Mouse (Mus musculus): ENCODE results near the gene Lrch1. TPM values are rescaled to one million over a fixed set of nuclear protein-coding genes. Genes with fewer than 3 reads are reported as not detected.

Gene Lrch1
- total RNA-seq, 1 experiment from 2014 or later: 21.4 TPM

DNA sequence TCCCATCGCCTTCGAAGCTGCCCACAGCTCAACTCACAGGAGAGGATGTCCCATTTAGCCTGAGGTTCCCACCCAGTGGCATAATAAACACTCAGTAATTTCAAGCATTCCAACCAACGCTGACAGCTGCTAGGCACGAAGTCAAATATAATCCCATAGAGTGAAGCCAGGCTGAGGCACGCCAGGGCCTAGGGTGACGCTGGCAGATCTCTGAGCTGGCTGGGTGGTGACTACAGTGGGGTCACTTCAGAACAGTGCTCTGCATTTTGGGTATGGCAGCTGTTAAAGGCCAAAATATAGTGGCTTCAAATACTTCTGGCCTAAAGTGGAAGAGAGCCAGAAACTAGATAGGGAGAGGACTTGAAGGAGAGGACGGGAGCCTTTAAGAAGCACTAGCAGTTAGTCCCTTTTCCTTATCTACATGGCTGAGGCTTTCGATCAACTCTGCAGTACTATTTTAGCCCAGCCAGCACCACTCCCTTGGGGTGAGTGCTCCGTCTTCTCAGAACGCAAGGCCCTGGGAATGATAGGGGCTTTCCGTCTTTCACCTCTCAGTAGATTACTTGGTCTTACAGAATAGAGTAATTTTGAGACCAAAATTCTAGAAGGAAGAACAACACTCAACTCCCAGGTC, 127.4 kb downstream of the Lrch1 start:
- peak in 1 of 2 experiments; percentile 42; a peak in 2 of 4 replicates for ATAC-seq (replicated peaks in 1 of 2; ENCODE audit: insufficient read depth in 1 of 2, low FRiP score in 2 of 2, low TSS enrichment in 1 of 2, low read depth in 1 of 2, poor library complexity in 2 of 2, severe bottlenecking in 2 of 2)

DNA sequence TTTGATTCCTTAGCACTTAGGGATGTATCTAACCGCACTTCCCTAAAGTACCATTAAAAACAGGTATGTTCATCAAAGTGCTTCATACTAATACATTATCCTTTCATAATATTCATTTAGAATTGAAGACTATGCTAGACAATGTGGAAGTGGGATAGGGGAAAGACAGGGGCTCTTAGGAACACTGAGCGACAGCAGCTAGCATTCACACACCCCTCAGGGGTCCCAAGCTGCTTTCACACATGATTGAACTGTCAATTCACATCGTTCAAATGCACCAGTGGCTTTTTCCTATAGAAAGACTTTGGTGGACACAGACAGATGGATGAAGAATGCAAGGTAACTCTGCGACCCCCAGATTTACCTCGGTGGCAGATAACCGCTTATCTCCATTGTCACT, 131.0 kb downstream of the Lrch1 start:
- no peak for ATAC-seq (replicated peaks in 1 of 2; ENCODE audit: insufficient read depth in 1 of 2, low FRiP score in 2 of 2, low TSS enrichment in 1 of 2, low read depth in 1 of 2, poor library complexity in 2 of 2, severe bottlenecking in 2 of 2)

- ATAC-seq (replicated peaks in 1 of 2; ENCODE audit: insufficient read depth in 1 of 2, low FRiP score in 2 of 2, low TSS enrichment in 1 of 2, low read depth in 1 of 2, poor library complexity in 2 of 2, severe bottlenecking in 2 of 2): no peak
Observed at GRCm38 (mm10) chr14:74814848-74815789, 132.6 kb downstream of the Lrch1 start.

- no peak for ATAC-seq (replicated peaks in 1 of 2; ENCODE audit: insufficient read depth in 1 of 2, low FRiP score in 2 of 2, low TSS enrichment in 1 of 2, low read depth in 1 of 2, poor library complexity in 2 of 2, severe bottlenecking in 2 of 2)
Observed at GRCm38 (mm10) chr14:74811617-74812016, 136.1 kb downstream of the Lrch1 start.

GRCm38 (mm10) chr14:74801961-74802360, 145.7 kb downstream of the Lrch1 start:
- ATAC-seq (replicated peaks in 1 of 2; ENCODE audit: insufficient read depth in 1 of 2, low FRiP score in 2 of 2, low TSS enrichment in 1 of 2, low read depth in 1 of 2, poor library complexity in 2 of 2, severe bottlenecking in 2 of 2): no peak

DNA sequence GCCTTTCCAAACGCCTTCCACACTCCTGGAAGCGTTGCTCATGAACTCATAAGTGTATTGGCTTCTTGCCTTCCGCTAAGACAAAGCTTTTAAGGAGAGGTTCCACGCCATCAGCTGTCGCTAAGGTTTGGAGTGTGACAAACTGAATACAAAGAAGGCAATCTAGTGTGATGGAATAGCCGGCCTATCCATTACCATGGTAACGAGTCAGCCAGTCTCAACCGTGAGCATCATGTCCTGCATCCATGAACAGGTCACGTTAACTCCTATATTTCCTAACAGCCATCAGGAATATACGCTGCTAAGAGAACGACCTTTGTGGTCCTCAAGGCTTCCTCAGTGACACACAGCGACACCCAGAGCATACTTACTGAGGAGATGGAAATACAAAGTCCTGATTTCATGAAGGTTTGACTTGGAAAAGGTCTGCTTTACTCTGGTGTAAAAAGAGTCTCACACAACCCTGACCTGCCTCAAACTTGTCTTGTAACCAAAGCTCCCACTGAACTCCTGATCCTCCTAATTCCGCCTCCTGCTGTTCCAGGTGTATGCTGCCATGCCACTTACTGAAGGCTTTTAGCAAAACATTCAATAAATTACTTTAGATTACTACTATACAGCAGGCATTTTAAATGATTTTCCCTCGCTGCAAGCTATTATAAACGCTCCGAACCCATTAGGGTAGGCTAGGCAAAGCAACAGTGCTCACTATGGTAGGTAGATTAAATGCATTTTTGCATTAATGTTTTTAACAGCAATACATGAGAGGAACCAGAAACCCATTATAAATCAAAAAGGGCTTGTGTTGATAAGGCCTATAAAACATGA, 149.4 kb downstream of the Lrch1 start:
- ATAC-seq (replicated peaks in 1 of 2; ENCODE audit: insufficient read depth in 1 of 2, low FRiP score in 2 of 2, low TSS enrichment in 1 of 2, low read depth in 1 of 2, poor library complexity in 2 of 2, severe bottlenecking in 2 of 2): no peak

GRCm38 (mm10) chr14:74797386-74798062, 150.2 kb downstream of the Lrch1 start:
- ATAC-seq (replicated peaks in 1 of 2; ENCODE audit: insufficient read depth in 1 of 2, low FRiP score in 2 of 2, low TSS enrichment in 1 of 2, low read depth in 1 of 2, poor library complexity in 2 of 2, severe bottlenecking in 2 of 2): peak; percentile 37 to 74; a peak in 2 of 4 replicates

DNA sequence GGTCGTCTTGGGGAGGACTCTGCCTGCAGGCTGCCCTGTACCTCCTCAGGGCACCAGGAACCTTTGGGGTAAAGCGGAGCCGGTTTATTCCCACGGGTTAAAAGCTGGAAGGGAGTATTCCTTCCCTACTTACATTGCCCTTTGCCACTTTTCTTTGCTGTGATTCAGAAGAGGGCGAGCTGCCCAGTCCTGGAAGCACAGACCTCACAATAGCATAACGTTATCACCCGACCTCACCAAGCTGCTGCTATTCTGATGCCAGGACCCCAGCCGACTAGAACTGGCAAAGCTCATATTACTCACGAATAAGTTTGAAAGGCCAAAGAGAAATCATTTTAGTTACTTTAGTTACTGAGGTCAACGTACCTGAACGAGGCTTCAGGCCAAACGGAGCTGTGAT, 152.7 kb downstream of the Lrch1 start:
- no peak for ATAC-seq (replicated peaks in 1 of 2; ENCODE audit: insufficient read depth in 1 of 2, low FRiP score in 2 of 2, low TSS enrichment in 1 of 2, low read depth in 1 of 2, poor library complexity in 2 of 2, severe bottlenecking in 2 of 2)

DNA sequence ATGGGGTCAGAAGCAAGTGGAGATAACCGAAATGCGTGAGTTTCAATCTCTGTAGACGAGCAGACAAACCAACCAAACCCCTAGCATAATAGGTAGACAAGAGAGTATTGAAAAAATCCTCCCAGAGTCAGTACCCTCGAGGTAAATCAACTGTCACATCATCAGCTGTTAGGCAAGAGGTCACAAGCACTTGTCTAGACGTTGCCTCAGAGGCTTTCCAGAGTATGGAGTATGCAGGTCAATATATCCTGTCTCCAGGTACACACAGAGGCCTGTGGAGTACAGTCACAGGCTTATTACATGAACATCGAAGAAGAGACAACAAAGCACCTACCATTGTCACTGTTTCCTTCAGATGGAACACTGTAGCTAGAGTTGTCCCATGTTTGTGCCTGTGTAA, 154.9 kb downstream of the Lrch1 start:
- no peak for ATAC-seq (replicated peaks in 1 of 2; ENCODE audit: insufficient read depth in 1 of 2, low FRiP score in 2 of 2, low TSS enrichment in 1 of 2, low read depth in 1 of 2, poor library complexity in 2 of 2, severe bottlenecking in 2 of 2)

- ATAC-seq (replicated peaks in 1 of 2; ENCODE audit: insufficient read depth in 1 of 2, low FRiP score in 2 of 2, low TSS enrichment in 1 of 2, low read depth in 1 of 2, poor library complexity in 2 of 2, severe bottlenecking in 2 of 2): no peak
Observed at GRCm38 (mm10) chr14:74790535-74790934, 157.1 kb downstream of the Lrch1 start.

DNA sequence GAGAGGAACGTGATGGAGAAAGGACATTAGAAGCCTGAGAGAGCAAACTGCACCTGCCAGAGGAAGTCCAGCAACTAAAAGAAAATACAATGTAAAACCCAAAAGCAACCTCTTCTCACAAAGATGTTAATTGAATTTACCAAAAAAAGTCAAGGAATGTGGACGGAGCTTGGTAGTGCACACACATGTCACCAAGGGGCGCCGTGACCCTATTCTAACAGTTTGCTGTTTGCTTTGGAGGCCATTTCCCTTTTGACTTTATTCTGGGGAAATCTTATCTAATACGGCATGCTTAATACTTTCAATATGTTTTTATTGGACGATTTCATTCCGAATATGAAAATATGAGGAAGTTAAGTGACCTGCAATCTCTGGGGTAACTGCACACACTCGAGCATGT, 158.9 kb downstream of the Lrch1 start:
- no peak for ATAC-seq (replicated peaks in 1 of 2; ENCODE audit: insufficient read depth in 1 of 2, low FRiP score in 2 of 2, low TSS enrichment in 1 of 2, low read depth in 1 of 2, poor library complexity in 2 of 2, severe bottlenecking in 2 of 2)

DNA sequence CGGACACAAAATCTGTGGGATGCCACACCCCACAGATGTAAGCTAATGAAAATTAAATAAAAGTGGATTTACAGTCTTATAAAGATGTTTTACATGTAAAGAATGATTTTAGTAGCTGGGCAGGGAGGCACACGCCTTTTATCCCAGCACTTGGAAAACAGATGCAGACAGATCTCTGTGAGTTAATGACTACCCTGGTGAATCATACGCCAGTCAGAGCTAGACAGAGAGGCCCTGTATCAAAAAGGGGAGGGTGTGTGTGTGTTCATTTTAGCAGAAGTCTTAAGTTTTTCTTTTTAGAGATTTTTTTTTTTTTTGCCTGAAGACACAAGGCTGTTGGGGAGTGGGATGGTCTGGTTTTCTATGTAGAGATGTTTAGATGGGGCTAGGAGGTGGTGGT, 160.0 kb downstream of the Lrch1 start:
- ATAC-seq (replicated peaks in 1 of 2; ENCODE audit: insufficient read depth in 1 of 2, low FRiP score in 2 of 2, low TSS enrichment in 1 of 2, low read depth in 1 of 2, poor library complexity in 2 of 2, severe bottlenecking in 2 of 2): no peak

- no peak for ATAC-seq (replicated peaks in 1 of 2; ENCODE audit: insufficient read depth in 1 of 2, low FRiP score in 2 of 2, low TSS enrichment in 1 of 2, low read depth in 1 of 2, poor library complexity in 2 of 2, severe bottlenecking in 2 of 2)
Observed at GRCm38 (mm10) chr14:74784243-74784934, 163.3 kb downstream of the Lrch1 start.

DNA sequence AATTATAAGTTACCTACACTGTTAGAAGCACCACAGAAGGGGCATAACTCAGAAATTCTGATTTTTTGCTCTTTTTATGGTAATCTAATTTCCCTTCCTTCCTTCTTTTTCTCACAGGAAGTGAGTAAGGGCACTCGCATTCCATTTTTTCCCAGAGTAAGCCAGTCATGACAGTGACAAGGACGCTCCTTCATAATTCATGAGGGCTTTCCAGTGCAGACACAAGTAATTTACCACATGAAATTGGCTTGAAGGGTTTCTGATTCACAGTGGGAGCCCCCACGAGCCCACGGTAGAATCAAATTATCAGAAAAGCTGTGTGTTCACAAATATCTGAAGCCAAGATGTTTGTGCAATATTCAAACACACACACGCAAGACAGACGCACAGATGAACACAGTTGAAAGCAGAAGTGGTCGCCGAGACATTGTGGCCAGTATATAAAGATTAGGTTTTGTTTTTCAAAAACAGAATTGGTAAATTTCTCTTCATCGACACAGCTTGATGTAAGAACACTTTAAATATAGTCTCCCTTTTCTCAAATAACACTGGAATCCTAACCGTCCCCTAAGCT, 173.5 kb downstream of the Lrch1 start:
- no peak for ATAC-seq (replicated peaks in 1 of 2; ENCODE audit: insufficient read depth in 1 of 2, low FRiP score in 2 of 2, low TSS enrichment in 1 of 2, low read depth in 1 of 2, poor library complexity in 2 of 2, severe bottlenecking in 2 of 2)

DNA sequence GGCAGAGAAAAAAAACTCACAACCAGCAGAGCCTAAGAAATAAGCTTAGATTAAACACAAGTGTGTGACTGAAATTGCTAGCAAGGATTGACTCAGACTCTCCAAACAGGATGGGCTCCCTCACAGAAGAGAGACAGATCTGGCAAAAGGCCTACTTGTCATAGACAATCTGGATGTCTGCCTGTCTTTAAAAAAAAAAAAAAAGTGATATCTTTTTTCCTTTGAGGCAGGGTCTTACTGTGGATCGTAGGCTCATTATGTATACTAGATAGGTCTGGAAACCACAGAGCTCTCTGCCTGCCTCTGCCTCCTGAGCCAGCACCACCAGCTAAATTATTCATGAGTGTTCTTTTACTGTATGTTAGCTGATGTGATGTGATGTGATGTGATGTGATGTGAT, 179.8 kb downstream of the Lrch1 start:
- no peak for ATAC-seq (replicated peaks in 1 of 2; ENCODE audit: insufficient read depth in 1 of 2, low FRiP score in 2 of 2, low TSS enrichment in 1 of 2, low read depth in 1 of 2, poor library complexity in 2 of 2, severe bottlenecking in 2 of 2)

GRCm38 (mm10) chr14:74764191-74764918, 183.3 kb downstream of the Lrch1 start:
- ATAC-seq (replicated peaks in 1 of 2; ENCODE audit: insufficient read depth in 1 of 2, low FRiP score in 2 of 2, low TSS enrichment in 1 of 2, low read depth in 1 of 2, poor library complexity in 2 of 2, severe bottlenecking in 2 of 2): peak; percentile 73 to 86
